Comparison of ENCODE assay signal across 16 mouse cellular contexts in genomic region chr2:121661160-121661502, GRCm38 (mm10).
DNase-seq lines count a peak whose midpoint lies in the region; ATAC-seq and TF ChIP-seq lines count a peak whose summit lies in the region.
"Had no signal": no experiment of that assay in that cellular context is flagged by ENCODE, and none has a peak within 500 bp of the region (broad histone marks: within the 10 kb centered on the region; RNA-seq: fewer than 3 reads in every experiment).

No protein-coding gene starts in this region.

- DNase-seq in adrenal gland, adult (ENCODE audit: inconsistent age in 2 of 2, low spot score in 1 of 2), result peak; percentile 37 to 85
- no peak for DNase-seq in adrenal gland, adult 18-20 months (ENCODE audit: low spot score in 2 of 2)
- no peak for DNase-seq in hindbrain, embryonic 10.5 days (ENCODE audit: low spot score)
- peak; percentile 81 to 90 for DNase-seq in cerebellum, adult 2 months
- no peak for DNase-seq in Muller cell, postnatal 12 days (ENCODE audit: inconsistent ontology term)
- no peak for DNase-seq in frontal cortex, postnatal 14 days (ENCODE audit: low spot score in 2 of 2)
- DNase-seq: kidney, adult 2 months; kidney, postnatal 25 days; right cerebral cortex, postnatal 14 days had no signal

- H3K9me3 ChIP-seq in hindbrain, embryonic 15.5 days, result no peaks in the 10 kb centered on the region
- H3K9me3 ChIP-seq in hindbrain, embryonic 10.5 days, result no peaks in the 10 kb centered on the region
- H3K9me3 ChIP-seq in forebrain, embryonic 16.5 days (ENCODE audit: control insufficient read depth, low read length), result no peaks in the 10 kb centered on the region
- H3K9me3 ChIP-seq: heart, embryonic 13.5 days; lung, embryonic 15.5 days; megakaryocyte, embryonic 14.5 days; neural tube, embryonic 12.5 days had no signal

- no peak overlapping the region for H3K4me3 ChIP-seq in hindbrain, embryonic 15.5 days
- no peak overlapping the region for H3K4me3 ChIP-seq in hindbrain, embryonic 10.5 days
- no peak overlapping the region for H3K4me3 ChIP-seq in cerebellum, adult 2 months (replicated peaks; ENCODE audit: insufficient read depth, low read depth, low read length)
- H3K4me3 ChIP-seq in forebrain, embryonic 16.5 days (replicated peaks; ENCODE audit: low read length), result no peak overlapping the region
- H3K4me3 ChIP-seq: heart, embryonic 13.5 days; lung, embryonic 15.5 days; megakaryocyte, embryonic 14.5 days; neural tube, embryonic 12.5 days had no signal

- no peak overlapping the region for H3K4me2 ChIP-seq in hindbrain, embryonic 15.5 days
- H3K4me2 ChIP-seq in forebrain, embryonic 16.5 days (ENCODE audit: low read length), result no peak overlapping the region
- H3K4me2 ChIP-seq: heart, embryonic 13.5 days; liver, embryonic 11.5 days; lung, embryonic 15.5 days; neural tube, embryonic 12.5 days had no signal

- no peaks in the 10 kb centered on the region for H3K27me3 ChIP-seq in hindbrain, embryonic 15.5 days
- H3K27me3 ChIP-seq in hindbrain, embryonic 10.5 days (ENCODE audit: insufficient read depth, poor library complexity, severe bottlenecking), result no peaks in the 10 kb centered on the region
- H3K27me3 ChIP-seq in cerebellum, adult 2 months (ENCODE audit: control insufficient read depth, insufficient read depth, low read length), result no peaks in the 10 kb centered on the region
- H3K27me3 ChIP-seq in forebrain, embryonic 16.5 days (replicated peaks; ENCODE audit: control insufficient read depth, insufficient read depth, low read length), result no peaks in the 10 kb centered on the region
- H3K27me3 ChIP-seq: heart, embryonic 13.5 days; lung, embryonic 15.5 days; megakaryocyte, embryonic 14.5 days; neural tube, embryonic 12.5 days had no signal

- no peak for ATAC-seq in hindbrain, embryonic 15.5 days (ENCODE audit: low FRiP score, low read depth)
- peak; percentile 69 for ATAC-seq in forebrain, embryonic 16.5 days

- H3K9ac ChIP-seq in hindbrain, embryonic 15.5 days, result no peak overlapping the region
- no peak overlapping the region for H3K9ac ChIP-seq in forebrain, embryonic 16.5 days (replicated peaks; ENCODE audit: low read depth, low read length)
- H3K9ac ChIP-seq: heart, embryonic 13.5 days; lung, embryonic 15.5 days; neural tube, embryonic 12.5 days had no signal

- no peak for TF ChIP-seq POLR2A in cerebellum, adult 2 months (IDR thresholded peaks at IDR 0.05; ENCODE audit: borderline replicate concordance, insufficient read depth, low read length)

- H3K4me1 ChIP-seq in hindbrain, embryonic 15.5 days (replicated peaks), result peaks cover 21% of the 10 kb centered on the region
- peaks cover 10% of the 10 kb centered on the region; the same call in 1 of the 2 replicates for H3K4me1 ChIP-seq in hindbrain, embryonic 10.5 days (replicated peaks)
- H3K4me1 ChIP-seq in cerebellum, adult 2 months (ENCODE audit: control insufficient read depth, insufficient read depth, low read length), result peaks cover 16% of the 10 kb centered on the region; the same call in 1 of the 2 replicates
- peaks cover 23% of the 10 kb centered on the region for H3K4me1 ChIP-seq in forebrain, embryonic 16.5 days (replicated peaks; ENCODE audit: control insufficient read depth, insufficient read depth, low read length)
- H3K4me1 ChIP-seq: heart, embryonic 13.5 days; lung, embryonic 15.5 days; neural tube, embryonic 12.5 days had no signal

- WGBS in hindbrain, embryonic 15.5 days, result 50% methylated on average over 4 of the region's 4 CpGs
- WGBS in hindbrain, embryonic 10.5 days, result 80% methylated on average over 4 of the region's 4 CpGs
- 4% methylated on average over 4 of the region's 4 CpGs for WGBS in cerebellum, adult 2 months
- 26% methylated on average over 4 of the region's 4 CpGs for WGBS in forebrain, embryonic 16.5 days

- TF ChIP-seq CTCF in cerebellum, adult 2 months (IDR thresholded peaks at IDR 0.05; ENCODE audit: borderline replicate concordance, insufficient read depth, low read depth, low read length), result no peak

- peak overlapping the region; percentile 43; the same call in 1 of the 2 replicates for H3K27ac ChIP-seq in hindbrain, embryonic 15.5 days (replicated peaks)
- H3K27ac ChIP-seq in hindbrain, embryonic 10.5 days, result no peak overlapping the region
- H3K27ac ChIP-seq in cerebellum, adult 2 months (ENCODE audit: insufficient read depth, low read length), result no peak overlapping the region
- no peak overlapping the region; the same call in 1 of the 2 replicates for H3K27ac ChIP-seq in forebrain, embryonic 16.5 days (ENCODE audit: low read length)
- H3K27ac ChIP-seq: heart, embryonic 13.5 days; lung, embryonic 15.5 days; neural tube, embryonic 12.5 days had no signal

- no peaks in the 10 kb centered on the region for H3K36me3 ChIP-seq in hindbrain, embryonic 15.5 days
- no peaks in the 10 kb centered on the region for H3K36me3 ChIP-seq in hindbrain, embryonic 10.5 days
- H3K36me3 ChIP-seq in forebrain, embryonic 16.5 days (ENCODE audit: control insufficient read depth, insufficient read depth), result no peaks in the 10 kb centered on the region
- H3K36me3 ChIP-seq: heart, embryonic 13.5 days; lung, embryonic 15.5 days; neural tube, embryonic 12.5 days had no signal

Comparison
In these comparisons a context has a peak if more than half of its experiments do, and no peak if none do; other contexts are left out.
1. DNase-seq: peak in adrenal gland, adult (2 of 2) and cerebellum, adult 2 months (2 of 2); none in adrenal gland, adult 18-20 months (0 of 2), hindbrain, embryonic 10.5 days (single experiment), Muller cell, postnatal 12 days (single experiment) and frontal cortex, postnatal 14 days (0 of 2).